9 mouse cellular contexts compared by ENCODE assay signal in genomic region chr5:33033121-33033520, GRCm38 (mm10). TPM values are rescaled to one million over a fixed set of nuclear protein-coding genes. Genes with fewer than 3 reads are reported as not detected.
DNase-seq lines count a peak whose midpoint lies in the region; ATAC-seq and TF ChIP-seq lines count a peak whose summit lies in the region.
"Had no signal": no experiment of that assay in that cellular context is flagged by ENCODE, and none has a peak within 500 bp of the region (broad histone marks: within the 10 kb centered on the region; RNA-seq: fewer than 3 reads in every experiment).

No protein-coding gene starts in this region.

- H3K4me3 ChIP-seq in MEL (ENCODE audit: control insufficient read depth in 1 of 2, insufficient read depth in 1 of 2, low read depth in 2 of 2, low read length in 2 of 2): peak overlapping the region; percentile 6 to 28; a peak in 2 of 4 replicates
- no peak overlapping the region for H3K4me3 ChIP-seq in forebrain, embryonic 15.5 days
- no peak overlapping the region for H3K4me3 ChIP-seq in layer of hippocampus, adult 2 months
- no peak overlapping the region for H3K4me3 ChIP-seq in lung, postnatal 0 days (ENCODE audit: low read depth, low read length)

- peak; percentile 94 for DNase-seq in MEL (ENCODE audit: low read depth, low spot score)
- peak; percentile 76 for DNase-seq in cerebellum, adult 11 months
- DNase-seq in heart, postnatal 36 days: peak; percentile 83 to 86
- DNase-seq in layer of hippocampus, adult 2 months (ENCODE audit: low spot score in 2 of 2): peak; percentile 78 to 82
- peak; percentile 85 for DNase-seq in lung, postnatal 0 days (ENCODE audit: low spot score)
- peak; percentile 61 for DNase-seq in retina, adult 2 months (ENCODE audit: low read depth, low spot score)
- peak; percentile 90 for DNase-seq in thymus, postnatal 4 days

- no peaks in the 10 kb centered on the region for H3K27me3 ChIP-seq in MEL (ENCODE audit: control insufficient read depth in 1 of 2, insufficient read depth in 2 of 2, low read length in 2 of 2)
- no peaks in the 10 kb centered on the region for H3K27me3 ChIP-seq in forebrain, embryonic 15.5 days
- H3K27me3 ChIP-seq in lung, postnatal 0 days (replicated peaks; ENCODE audit: insufficient read depth, low read length): no peaks in the 10 kb centered on the region

- H3K4me1 ChIP-seq in MEL (ENCODE audit: control insufficient read depth in 1 of 2, insufficient read depth in 2 of 2, low read length in 2 of 2): peaks cover 5 to 29% of the 10 kb centered on the region in 2 experiments
- peaks cover 26% of the 10 kb centered on the region for H3K4me1 ChIP-seq in forebrain, embryonic 15.5 days
- H3K4me1 ChIP-seq in lung, postnatal 0 days (ENCODE audit: insufficient read depth, low read depth, low read length): no peaks in the 10 kb centered on the region

- no peaks in the 10 kb centered on the region for H3K9me3 ChIP-seq in MEL (replicated peaks; ENCODE audit: insufficient read depth, low read length)
- H3K9me3 ChIP-seq in forebrain, embryonic 15.5 days: no peaks in the 10 kb centered on the region
- no peaks in the 10 kb centered on the region for H3K9me3 ChIP-seq in lung, postnatal 0 days (ENCODE audit: low read length)

- peaks cover 3 to 12% of the 10 kb centered on the region in 2 experiments for H3K36me3 ChIP-seq in MEL (ENCODE audit: control insufficient read depth in 1 of 2, insufficient read depth in 2 of 2, low read length in 2 of 2)
- H3K36me3 ChIP-seq in forebrain, embryonic 15.5 days: peaks cover 5% of the 10 kb centered on the region; the same call in 1 of the 2 replicates
- no peaks in the 10 kb centered on the region for H3K36me3 ChIP-seq in lung, postnatal 0 days (ENCODE audit: insufficient read depth, low read length)

- no peak overlapping the region for H3K27ac ChIP-seq in MEL (ENCODE audit: control insufficient read depth, low read depth, low read length)
- H3K27ac ChIP-seq in forebrain, embryonic 15.5 days (replicated peaks): no peak overlapping the region
- no peak overlapping the region for H3K27ac ChIP-seq in layer of hippocampus, adult 2 months
- no peak overlapping the region for H3K27ac ChIP-seq in lung, postnatal 0 days (ENCODE audit: low read length)
- H3K27ac ChIP-seq: macrophage had no signal

- 0 out of 2 replicates have a peak overlapping the region, but pooled peaks have one; percentile 24 for H3K9ac ChIP-seq in MEL (ENCODE audit: control insufficient read depth, low read depth, low read length, poor library complexity, severe bottlenecking)
- H3K9ac ChIP-seq in forebrain, embryonic 15.5 days (replicated peaks): no peak overlapping the region
- H3K9ac ChIP-seq in lung, postnatal 0 days (replicated peaks; ENCODE audit: low read depth): no peak overlapping the region

- no peak; the same call in none of the 2 replicates for TF ChIP-seq RAD21 in MEL (IDR thresholded peaks at IDR 0.05; ENCODE audit: low read depth, low read length)

- peak in 2 of 3 experiments; percentile 89 to 97; a peak in 5 of 6 replicates for TF ChIP-seq CTCF in MEL (IDR thresholded peaks at IDR 0.05 in 2 of 3, conservative IDR thresholded peaks at IDR 0.05 in 1 of 3; ENCODE audit: control insufficient read depth in 1 of 3, insufficient read depth in 1 of 3, low read depth in 2 of 3, low read length in 3 of 3, poor library complexity in 1 of 3, severe bottlenecking in 1 of 3)
- TF ChIP-seq CTCF in layer of hippocampus, adult 2 months (conservative IDR thresholded peaks at IDR 0.05): peak; percentile 89
- TF ChIP-seq CTCF in lung, postnatal 0 days (IDR thresholded peaks at IDR 0.05): peak; percentile 96

- intact Hi-C loops in heart, postnatal 36 days (cut with DNase I): loop anchor here (2.0 to 5.0 kb wide), 4 partner anchors 42 to 321 kb away; no protein-coding TSS in a partner anchor

- H3K4me2 ChIP-seq in forebrain, embryonic 15.5 days (replicated peaks): no peak overlapping the region
- H3K4me2 ChIP-seq in lung, postnatal 0 days (replicated peaks; ENCODE audit: low read depth, low read length): no peak overlapping the region

- TF ChIP-seq EP300 in MEL (IDR thresholded peaks at IDR 0.05; ENCODE audit: low read depth in 1 of 2, low read length in 2 of 2): peak; percentile 36 to 43; a peak in 2 of 4 replicates
- TF ChIP-seq EP300 in lung, postnatal 0 days (IDR thresholded peaks at IDR 0.05): no peak

- WGBS in forebrain, embryonic 15.5 days: 3% methylated on average over 4 of the region's 4 CpGs
- 3% methylated on average over 4 of the region's 4 CpGs for WGBS in lung, postnatal 0 days

- ATAC-seq in forebrain, embryonic 15.5 days (replicated peaks): peak; percentile 47
- peak; percentile 87 for ATAC-seq in lung, postnatal 0 days

- H3K79me2 ChIP-seq in MEL (ENCODE audit: control insufficient read depth, insufficient read depth, low read length, poor library complexity): no peaks in the 10 kb centered on the region

- no peak for TF ChIP-seq POLR2A in MEL (IDR thresholded peaks at IDR 0.05; ENCODE audit: control insufficient read depth in 1 of 2, insufficient read depth in 1 of 2, low read depth in 1 of 2, low read length in 2 of 2, poor library complexity in 1 of 2)

TF ChIP-seq in MEL, 35 proteins besides CTCF, POLR2A, EP300 and RAD21:
- TF ChIP-seq SIN3A (IDR thresholded peaks at IDR 0.05; ENCODE audit: low read length) (peak; percentile 73; the same call in 1 of the 2 replicates), GABPA (IDR thresholded peaks at IDR 0.05; ENCODE audit: low read depth, low read length) (no peak), NRF1 (IDR thresholded peaks at IDR 0.05; ENCODE audit: insufficient read depth, low read depth, low read length, poor library complexity, severe bottlenecking) (no peak), ZKSCAN1 (IDR thresholded peaks at IDR 0.05; ENCODE audit: low read depth, low read length) (no peak), ZNF384 (IDR thresholded peaks at IDR 0.05; ENCODE audit: low read depth, low read length) (peak; percentile 35; the same call in 1 of the 2 replicates), UBTF (IDR thresholded peaks at IDR 0.05; ENCODE audit: borderline replicate concordance, insufficient read depth, low read depth, low read length) (no peak), MAFK (IDR thresholded peaks at IDR 0.05; ENCODE audit: borderline replicate concordance, low read depth, low read length) (no peak), CHD1 (IDR thresholded peaks at IDR 0.05; ENCODE audit: low read depth, low read length) (no peak), USF1 (IDR thresholded peaks at IDR 0.05; ENCODE audit: low read depth, low read length) (no peak), HCFC1 (IDR thresholded peaks at IDR 0.05; ENCODE audit: low read depth, low read length) (peak; percentile 60), USF2 (IDR thresholded peaks at IDR 0.05; ENCODE audit: borderline replicate concordance in 1 of 2, insufficient read depth in 1 of 2, low read depth in 1 of 2, low read length in 2 of 2) (no peak), TAL1 (IDR thresholded peaks at IDR 0.05; ENCODE audit: low read length) (peak; percentile 9; the same call in 1 of the 2 replicates), TBP (IDR thresholded peaks at IDR 0.05; ENCODE audit: low read depth, low read length) (no peak), MEF2A (IDR thresholded peaks at IDR 0.05; ENCODE audit: extremely low read depth, insufficient replicate concordance, low read depth, low read length, poor library complexity, severe bottlenecking) (no peak), MXI1 (IDR thresholded peaks at IDR 0.05; ENCODE audit: low read depth, low read length) (no peak; the same call in 1 of the 2 replicates), MYB (IDR thresholded peaks at IDR 0.05; ENCODE audit: low read depth, low read length) (no peak), JUND (IDR thresholded peaks at IDR 0.05; ENCODE audit: low read depth, low read length) (no peak), MAX (IDR thresholded peaks at IDR 0.05; ENCODE audit: low read length) (peak; percentile 41; the same call in 1 of the 2 replicates), ZMIZ1 (IDR thresholded peaks at IDR 0.05; ENCODE audit: low read depth, low read length) (no peak), ELF1 (IDR thresholded peaks at IDR 0.05; ENCODE audit: low read depth, low read length) (peak; percentile 56; the same call in 1 of the 2 replicates), GATA1 (IDR thresholded peaks at IDR 0.05; ENCODE audit: low read depth, low read length) (no peak), KAT2A (conservative IDR thresholded peaks at IDR 0.05; ENCODE audit: low read depth, low read length) (no peak), NELFE (IDR thresholded peaks at IDR 0.05; ENCODE audit: low read depth, low read length) (no peak), BHLHE40 (IDR thresholded peaks at IDR 0.05; ENCODE audit: borderline replicate concordance, low read depth, low read length) (no peak), MYC (IDR thresholded peaks at IDR 0.05; ENCODE audit: low read depth, low read length) (peak; percentile 72), POLR2AphosphoS5 (IDR thresholded peaks at IDR 0.05; ENCODE audit: borderline replicate concordance, low read depth, low read length) (no peak), ZC3H11A (IDR thresholded peaks at IDR 0.05; ENCODE audit: low read depth, low read length) (peak; percentile 96), SMC3 (IDR thresholded peaks at IDR 0.05; ENCODE audit: low read depth, low read length) (peak; percentile 96), RCOR1 (IDR thresholded peaks at IDR 0.05; ENCODE audit: low read depth, low read length) (peak; percentile 39; the same call in 1 of the 2 replicates), CHD2 (IDR thresholded peaks at IDR 0.05; ENCODE audit: low read length) (no peak), TCF12 (IDR thresholded peaks at IDR 0.05; ENCODE audit: low read depth, low read length) (peak; percentile 22; the same call in 1 of the 2 replicates), E2F4 (IDR thresholded peaks at IDR 0.05; ENCODE audit: borderline replicate concordance, low read depth, low read length) (no peak), ETS1 (IDR thresholded peaks at IDR 0.05; ENCODE audit: low read depth, low read length) (0 out of 2 replicates have a peak, but pooled peaks have one; percentile 14), MAZ (IDR thresholded peaks at IDR 0.05; ENCODE audit: low read depth, low read length) (peak; percentile 56; the same call in 1 of the 2 replicates), POLR2AphosphoS2 (IDR thresholded peaks at IDR 0.05; ENCODE audit: low read length) (no peak)
TF ChIP-seq in MEL: peak in this region for 13.

RNA-seq across cellular contexts. Expression of gene Ywhah, which starts 14.5 kb away (rescaled TPM):
- 80.0 and 91.5 TPM in 2 replicates for total RNA-seq in MEL (2012; rRNA removed)
- 100 to 1,000 TPM in 1 of 2 experiments, not detected in 1; 312 TPM for polyA plus RNA-seq in MEL (2012; ENCODE audit: insufficient read depth in 1 of 2, insufficient read length in 2 of 2, low read depth in 1 of 2, low replicate concordance in 2 of 2, missing spikeins in 1 of 2)
- polyA plus RNA-seq in forebrain, embryonic 15.5 days (2015; fragmentation: Nextera tagmentation; extraction: Ambion mirVana): 569 and 595 TPM in 2 replicates
- total RNA-seq in heart, postnatal 36 days (2021): 10 to 100 TPM; 83.7 to 93.5 TPM
- total RNA-seq in layer of hippocampus, adult 2 months (2021): 1,000 to 10,000 TPM; 1,193 to 1,302 TPM
- polyA plus RNA-seq in lung, postnatal 0 days (2015; fragmentation: Nextera tagmentation; extraction: Ambion mirVana): 242 and 276 TPM in 2 replicates

Comparison
In these comparisons a context has a peak if more than half of its experiments do, and no peak if none do; other contexts are left out.
1. H3K4me3 ChIP-seq: peak in MEL (2 of 2); none in forebrain, embryonic 15.5 days (single experiment), layer of hippocampus, adult 2 months (single experiment) and lung, postnatal 0 days (single experiment).
2. RNA of gene Ywhah, which starts 14.5 kb away (total RNA-seq): 1,193 to 1,302 TPM in layer of hippocampus, adult 2 months; 83.7 to 93.5 TPM in heart, postnatal 36 days and 80.0 to 91.5 TPM in MEL; every median in the first group is over 10 times any median in the second.
3. Peak in every context shown above with its lines, with median percentiles within 50 percentile points of each other: DNase-seq and CTCF ChIP-seq.